Mouse (Mus musculus) megakaryocyte, embryonic 14.5 days (primary cell): ENCODE measurements at regions not wholly inside any gene's neighbourhood (a gene's known extent, or its start where the extent isn't known, plus 50 kb on each side); places are given as distances from the start of the nearest gene placed in this dataset.

ENCODE experiments used
- H3K27me3 ChIP-seq: replicated peaks from 2 replicates; pipeline ENCODE3; 2012; ENCODE audit warnings: inconsistent platforms
- H3K36me3 ChIP-seq: replicated peaks from 2 replicates; pipeline ENCODE3; 2012; ENCODE audit warnings: low read length, inconsistent platforms, mixed read lengths
- H3K4me1 ChIP-seq: 2 replicates; pipeline ENCODE4 v1.6.1; 2012; ENCODE audit warnings: inconsistent platforms
- H3K4me3 ChIP-seq: replicated peaks from 2 replicates; pipeline ENCODE3; 2012; ENCODE audit warnings: moderate library complexity, mild to moderate bottlenecking, inconsistent platforms
- H3K9me3 ChIP-seq: 2 replicates; pipeline ENCODE4 v1.6.1; 2012; ENCODE audit warnings: inconsistent platforms
- FLI1 ChIP-seq: IDR thresholded peaks from 2 replicates; pipeline ENCODE4 v1.6.1; 2012; ENCODE audit warnings: low read length, inconsistent platforms, mixed read lengths
- GATA1 ChIP-seq: IDR thresholded peaks from 3 replicates; pipeline ENCODE4 v1.6.1; 2012; ENCODE audit warnings: mixed read lengths, low read length, inconsistent platforms, borderline replicate concordance

DNA sequence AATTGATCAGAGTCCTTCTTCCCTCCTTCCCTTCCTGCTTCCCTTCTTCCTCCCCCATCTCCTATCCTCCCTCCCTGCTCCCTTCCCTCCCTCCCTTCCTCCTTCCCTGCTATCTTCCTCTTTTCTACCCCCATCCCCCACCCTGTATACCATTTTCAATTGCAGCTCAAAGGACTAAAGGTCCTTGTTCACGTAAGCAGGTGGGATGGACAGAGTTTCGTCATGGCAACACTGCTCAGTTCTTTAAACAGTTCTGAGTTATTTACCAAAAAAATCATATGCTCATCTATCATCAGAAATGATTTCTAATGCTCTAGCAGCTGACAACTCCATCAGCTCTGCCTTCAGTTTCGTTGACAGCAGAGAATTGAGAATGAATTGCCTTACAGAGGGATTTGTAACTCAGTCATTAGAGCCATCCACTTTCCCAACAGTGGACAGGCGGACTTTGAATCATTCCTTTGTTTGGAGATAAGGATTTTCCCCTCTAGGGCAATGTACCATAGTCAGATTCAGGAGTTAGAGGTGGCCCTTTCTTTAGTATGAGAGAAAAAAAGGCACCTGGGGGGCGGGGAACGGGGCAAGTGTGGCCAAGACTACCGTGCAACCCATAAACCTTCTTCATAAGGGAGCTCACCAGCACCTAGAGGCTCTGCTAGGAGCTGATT is 113.7 kb upstream of the Lrig1 start:
- no peak overlapping the region for H3K4me3 ChIP-seq
- no peaks in the 10 kb centered on the region for H3K9me3 ChIP-seq
- peaks cover 5% of the 10 kb centered on the region for H3K27me3 ChIP-seq
- TF ChIP-seq GATA1 = no peak
- no peak for TF ChIP-seq FLI1
- no peaks in the 10 kb centered on the region for H3K4me1 ChIP-seq
- H3K36me3 ChIP-seq = no peaks in the 10 kb centered on the region

DNA sequence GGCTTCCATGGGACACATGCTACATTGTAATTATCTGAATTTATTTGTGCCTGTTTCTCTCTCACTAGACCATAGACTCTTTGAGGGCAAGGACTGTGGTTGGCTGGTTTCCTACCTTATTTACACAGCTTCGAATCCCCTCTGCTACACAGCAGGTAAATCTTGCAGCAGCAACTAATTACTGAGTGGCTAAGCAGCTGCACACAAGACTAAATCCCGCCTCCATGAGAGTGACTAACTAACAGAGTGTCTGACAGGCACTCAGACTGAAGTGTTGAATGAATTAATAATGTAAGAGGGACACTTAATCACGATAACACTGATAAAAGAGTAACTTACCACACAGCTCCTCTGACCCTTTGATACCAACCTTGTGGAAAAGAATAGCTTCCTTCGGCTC is 111.9 kb upstream of the Lrig1 start:
- TF ChIP-seq FLI1 (no peak), GATA1 (no peak)
- Histone ChIP-seq H3K4me1 (no peaks in the 10 kb centered on the region), H3K9me3 (no peaks in the 10 kb centered on the region), H3K36me3 (no peaks in the 10 kb centered on the region), H3K4me3 (no peak overlapping the region), H3K27me3 (peaks cover 9% of the 10 kb centered on the region)

DNA sequence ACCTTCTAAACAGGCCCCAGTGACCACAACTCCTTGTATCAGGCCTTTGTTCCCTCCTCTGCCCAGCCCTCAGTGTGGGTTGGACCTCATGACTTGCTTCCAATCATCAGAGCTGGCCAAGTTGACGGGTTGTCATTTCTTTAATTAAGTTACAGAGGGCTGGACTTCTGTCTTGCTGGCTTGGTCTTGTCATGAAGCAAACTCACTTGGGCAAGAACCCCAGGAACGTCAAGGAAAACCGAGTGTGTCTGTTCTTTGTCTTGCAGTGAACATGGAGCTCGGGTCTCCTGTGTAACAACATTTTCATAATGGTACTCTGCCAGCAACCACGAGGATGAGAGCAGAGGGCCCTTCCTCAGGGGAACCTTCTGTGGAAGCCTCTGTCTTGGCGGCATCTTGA is 107.3 kb upstream of the Lrig1 start:
- no peak for TF ChIP-seq FLI1
- no peak for TF ChIP-seq GATA1
- no peaks in the 10 kb centered on the region for H3K4me1 ChIP-seq
- no peak overlapping the region for H3K4me3 ChIP-seq
- peaks cover 15% of the 10 kb centered on the region for H3K27me3 ChIP-seq
- no peaks in the 10 kb centered on the region for H3K36me3 ChIP-seq
- no peaks in the 10 kb centered on the region for H3K9me3 ChIP-seq

DNA sequence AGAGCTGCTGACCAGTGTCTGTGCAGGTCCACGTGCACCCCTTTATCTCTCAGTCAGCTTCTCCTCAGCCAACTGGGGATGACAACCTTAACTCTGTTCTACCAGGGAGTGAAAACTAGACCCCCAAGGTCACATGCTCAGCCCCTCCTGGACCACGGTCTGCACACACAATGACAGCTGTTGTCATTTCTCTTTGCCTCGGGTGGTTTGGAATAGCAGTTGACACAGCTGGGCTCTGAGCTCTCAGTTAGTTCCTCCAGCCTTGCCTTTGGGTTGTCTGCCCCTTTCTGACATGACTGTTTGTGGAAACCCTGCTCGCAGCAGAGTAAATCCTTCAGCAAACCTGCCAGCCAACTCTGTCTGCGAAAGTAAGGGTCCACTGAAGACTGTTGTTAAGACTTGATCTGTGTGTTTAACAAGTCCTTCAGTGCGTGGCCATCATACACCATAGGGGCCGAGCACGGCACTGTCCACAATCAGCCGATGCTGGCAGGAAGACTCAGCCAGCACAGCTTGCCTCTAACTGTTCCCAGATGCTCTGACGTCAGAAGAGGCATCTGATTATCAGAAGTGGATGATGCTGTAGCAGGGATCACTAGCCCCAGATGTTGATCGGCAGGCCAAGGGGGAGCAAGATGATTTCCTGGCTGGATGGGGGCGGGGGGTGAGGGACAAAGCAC is 106.7 kb upstream of the Lrig1 start:
- no peak for TF ChIP-seq GATA1
- no peak for TF ChIP-seq FLI1
- Histone ChIP-seq H3K27me3 (peaks cover 17% of the 10 kb centered on the region), H3K4me3 (no peak overlapping the region), H3K4me1 (no peaks in the 10 kb centered on the region), H3K36me3 (no peaks in the 10 kb centered on the region), H3K9me3 (no peaks in the 10 kb centered on the region)

DNA sequence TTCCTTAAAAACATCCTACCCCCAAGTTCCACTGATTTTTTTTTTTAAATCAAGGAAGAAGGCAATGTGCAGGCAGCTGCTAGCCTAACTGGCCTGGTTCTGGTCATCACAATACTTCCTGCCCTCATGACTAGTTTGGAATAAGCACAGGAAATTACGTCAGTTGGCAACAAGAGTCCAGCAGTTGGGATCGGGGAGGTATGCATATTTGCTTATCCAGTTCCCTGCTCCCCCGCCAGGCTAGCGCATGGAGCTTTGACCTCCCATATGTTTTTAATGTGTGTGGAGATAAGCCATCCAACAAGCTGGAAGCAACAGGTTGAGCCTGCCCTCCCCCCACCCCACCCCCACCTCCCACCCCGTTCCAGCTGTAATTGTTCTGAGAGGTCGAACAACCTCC is 105.7 kb upstream of the Lrig1 start:
- no peak for TF ChIP-seq GATA1
- TF ChIP-seq FLI1 = no peak
- Histone ChIP-seq H3K36me3 (no peaks in the 10 kb centered on the region), H3K27me3 (peaks cover 19% of the 10 kb centered on the region), H3K4me1 (no peaks in the 10 kb centered on the region), H3K4me3 (no peak overlapping the region), H3K9me3 (no peaks in the 10 kb centered on the region)

- H3K4me3 ChIP-seq = no peak overlapping the region
- TF ChIP-seq FLI1 (no peak), GATA1 (no peak)
- no peaks in the 10 kb centered on the region for H3K4me1 ChIP-seq
- peaks cover 21% of the 10 kb centered on the region for H3K27me3 ChIP-seq
- H3K36me3 ChIP-seq = no peaks in the 10 kb centered on the region
- H3K9me3 ChIP-seq = no peaks in the 10 kb centered on the region
Measured at GRCm38 (mm10) chr6:94804284-94804815, 104.4 kb upstream of the Lrig1 start.

DNA sequence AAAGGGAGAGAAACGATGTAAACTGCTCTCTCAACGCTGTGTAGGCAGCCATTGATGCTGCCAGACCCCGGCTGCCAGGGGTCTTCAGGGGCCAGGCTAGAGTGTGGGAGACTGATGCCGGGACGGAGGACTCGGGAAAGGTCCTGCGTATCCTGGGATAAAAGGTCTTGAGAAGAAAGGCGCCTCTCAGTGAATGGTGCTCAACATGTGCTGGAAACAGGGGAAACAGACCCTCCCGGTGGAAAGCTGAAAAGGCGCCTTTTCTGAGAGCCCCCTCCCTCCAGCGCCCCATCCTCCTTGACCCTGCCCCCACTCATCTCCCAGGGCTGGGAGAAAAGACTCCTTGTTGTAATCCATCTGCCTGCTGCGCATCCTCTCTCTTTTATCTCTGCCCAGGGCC is 101.1 kb upstream of the Lrig1 start:
- Histone ChIP-seq H3K4me3 (no peak overlapping the region), H3K36me3 (no peaks in the 10 kb centered on the region), H3K27me3 (peaks cover 9% of the 10 kb centered on the region), H3K4me1 (no peaks in the 10 kb centered on the region), H3K9me3 (peaks cover 8% of the 10 kb centered on the region)
- TF ChIP-seq FLI1 = no peak
- TF ChIP-seq GATA1 = no peak

GRCm38 (mm10) chr6:94798545-94799211 is 98.7 kb upstream of the Lrig1 start:
- Histone ChIP-seq H3K4me3 (no peak overlapping the region), H3K4me1 (no peaks in the 10 kb centered on the region)
- TF ChIP-seq GATA1 (no peak), FLI1 (no peak)

GRCm38 (mm10) chr6:94795442-94795841 is 95.5 kb upstream of the Lrig1 start:
- Histone ChIP-seq H3K4me3 (no peak overlapping the region), H3K36me3 (no peaks in the 10 kb centered on the region), H3K4me1 (no peaks in the 10 kb centered on the region), H3K27me3 (peaks cover 12% of the 10 kb centered on the region), H3K9me3 (peaks cover 10% of the 10 kb centered on the region)
- TF ChIP-seq GATA1 (no peak), FLI1 (no peak)

More at GRCm38 (mm10) chr6:94798545-94799211, 98.7 kb upstream of the Lrig1 start:
- Histone ChIP-seq H3K9me3 (peaks cover 10% of the 10 kb centered on the region), H3K36me3 (no peaks in the 10 kb centered on the region), H3K27me3 (peaks cover 8% of the 10 kb centered on the region)

DNA sequence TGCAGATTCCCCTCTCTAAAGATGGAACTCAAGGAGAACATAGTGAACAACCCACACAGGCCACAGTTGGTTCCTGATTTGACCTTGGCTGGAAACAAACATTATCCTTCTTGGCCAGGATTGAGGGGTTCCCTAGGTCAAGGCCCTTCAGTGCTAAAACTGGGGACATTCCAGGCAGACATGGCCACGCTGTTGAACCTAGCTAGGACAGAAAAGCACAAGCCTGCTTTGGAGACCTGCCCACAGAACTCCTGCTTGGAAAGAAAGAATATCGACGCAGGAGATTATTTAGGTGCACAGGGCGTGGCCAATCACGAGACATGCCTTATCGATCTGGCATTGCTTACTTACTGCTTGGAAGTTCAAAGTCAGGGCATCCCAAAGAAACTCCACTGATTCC is 93.6 kb upstream of the Lrig1 start:
- TF ChIP-seq FLI1 (no peak), GATA1 (no peak)
- H3K4me3 ChIP-seq = no peak overlapping the region
- peaks cover 12% of the 10 kb centered on the region for H3K27me3 ChIP-seq
- peaks cover 10% of the 10 kb centered on the region for H3K9me3 ChIP-seq
- H3K36me3 ChIP-seq = no peaks in the 10 kb centered on the region
- no peaks in the 10 kb centered on the region for H3K4me1 ChIP-seq
